Mouse (Mus musculus) testis, adult 2 months (tissue): Measurements from ENCODE around the gene Synj1.

Experiments used
- CTCF ChIP-seq: fragments of 200-500 bp; IDR thresholded peaks from 2 replicates; pipeline ENCODE4 v1.5.1; 2012; ENCODE audit warnings: low read depth, mild to moderate bottlenecking, inconsistent platforms, low read length, moderate library complexity; ENCODE audit not compliant: control insufficient read depth, insufficient read depth, insufficient replicate concordance
- POLR2A ChIP-seq: fragments of 200-500 bp; IDR thresholded peaks from 2 replicates; pipeline ENCODE4 v1.6.1; 2012; ENCODE audit warnings: low read depth, mild to moderate bottlenecking, inconsistent platforms, low read length, moderate library complexity; ENCODE audit not compliant: control insufficient read depth

- no peak for TF ChIP-seq POLR2A
- no peak for TF ChIP-seq CTCF
Measured at GRCm38 (mm10) chr16:90910855-90911533, 100.1 kb downstream of the Synj1 start.
